Mouse (Mus musculus): ENCODE data around the gene Mtmr14. TPM values are rescaled to one million over a fixed set of nuclear protein-coding genes. Genes with fewer than 3 reads are reported as not detected.

Gene Mtmr14
- total RNA-seq, 2 experiments from 2014 or later = 19.7 to 30.1 TPM

DNA sequence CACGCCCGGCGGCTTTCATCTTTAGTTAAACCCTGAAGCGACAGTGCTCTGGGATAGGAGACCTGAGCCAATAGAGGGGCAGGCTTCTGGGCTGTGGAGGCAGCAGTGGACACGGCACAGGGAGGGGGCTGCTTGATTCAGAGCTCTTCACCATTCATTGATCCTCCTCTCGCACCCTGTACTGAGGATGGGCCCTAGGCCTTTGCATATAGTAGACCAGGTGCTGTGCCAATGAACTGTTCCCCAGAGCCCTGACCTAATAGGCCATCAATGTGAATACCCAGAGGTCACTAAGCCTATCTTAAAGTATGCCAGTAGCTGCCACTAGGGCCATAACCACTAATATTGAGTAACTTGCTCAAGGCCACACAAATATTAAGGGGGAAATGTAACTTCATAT lies 44.0 kb downstream of the Mtmr14 start:
- DNase-seq = no peak

DNA sequence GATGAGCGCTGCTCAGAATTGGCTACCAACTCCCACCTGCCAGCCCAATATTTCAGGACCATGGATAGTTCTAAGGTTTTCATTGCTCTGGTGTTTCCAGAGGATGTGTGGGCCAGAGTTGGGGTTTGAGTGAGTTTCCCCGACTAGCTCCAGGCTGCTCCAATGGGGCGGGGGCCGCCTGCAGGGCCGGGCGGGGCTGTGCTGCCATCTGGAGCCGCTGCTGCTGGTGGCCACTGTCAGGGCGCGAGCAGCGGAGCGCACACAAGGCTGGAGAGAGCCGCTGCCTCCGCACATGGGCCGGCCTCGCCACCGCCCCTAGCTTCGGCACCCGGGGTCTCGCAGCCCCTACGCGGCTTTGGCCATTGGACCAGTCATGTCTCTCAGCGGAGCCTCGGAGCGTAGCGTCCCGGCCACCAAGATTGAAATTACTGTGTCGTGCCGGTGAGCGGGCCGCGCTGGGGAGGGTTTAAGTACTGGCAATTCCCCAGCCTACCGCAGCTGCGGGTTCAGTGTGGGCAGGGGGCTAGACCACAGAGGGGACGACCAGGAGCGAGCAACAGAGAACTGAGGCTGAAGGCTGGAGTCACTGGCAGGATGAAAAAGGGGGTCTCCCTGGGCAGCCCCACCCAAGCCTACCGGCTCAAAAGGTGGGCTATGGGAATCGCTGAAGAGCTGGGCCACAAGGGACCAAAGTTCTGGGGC lies 44.6 kb downstream of the Mtmr14 start, which contains the start of gene Cpne9:
Gene Cpne9, plus strand, starts transcription at position 207 of the 702 bp plus-strand sequence.
- peak in 1 of 2 experiments; percentile 27 for DNase-seq

DNA sequence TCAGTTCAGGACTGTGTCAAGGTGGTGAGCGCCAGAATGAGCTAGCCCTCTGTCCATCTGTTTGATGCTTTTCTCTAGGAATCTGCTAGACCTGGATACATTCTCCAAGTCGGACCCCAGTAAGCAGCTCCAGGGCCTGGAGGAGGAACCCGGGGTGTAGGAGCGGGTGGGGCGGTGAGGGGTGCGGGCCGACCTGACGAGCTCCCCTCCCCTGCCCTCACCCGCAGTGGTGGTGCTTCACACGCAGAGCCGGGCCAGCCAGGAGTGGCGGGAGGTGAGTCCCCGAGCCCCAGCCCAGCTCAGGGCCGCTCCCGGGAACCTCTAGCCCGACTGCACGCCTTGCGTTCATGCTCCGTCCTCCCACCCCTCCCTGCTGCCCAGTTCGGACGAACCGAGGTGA lies 45.3 kb downstream of the Mtmr14 start:
- DNase-seq = no peak

GRCm38 (mm10) chr6:113283500-113283899 lies 45.9 kb downstream of the Mtmr14 start:
- DNase-seq = no peak

DNA sequence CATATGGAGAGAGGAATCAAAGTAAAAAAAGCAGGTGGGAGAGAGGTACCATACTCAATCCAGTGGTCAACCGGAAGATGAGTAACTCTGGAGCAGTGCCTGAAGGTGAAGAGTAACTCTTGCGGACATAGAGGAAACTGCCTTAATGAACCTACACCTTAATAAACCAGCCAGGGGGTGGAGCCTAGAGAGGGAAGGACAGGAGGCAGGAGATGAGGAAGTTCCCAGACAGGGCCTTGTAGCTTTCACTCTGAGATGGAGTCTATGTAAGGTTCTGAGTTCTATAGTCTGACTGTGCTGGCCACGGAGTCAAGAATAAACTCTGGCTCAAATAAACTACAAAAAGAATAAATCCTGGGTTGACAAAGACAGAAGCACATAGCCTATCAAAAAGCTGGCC lies 47.3 kb downstream of the Mtmr14 start:
- no peak for DNase-seq

- DNase-seq = no peak
Observed at GRCm38 (mm10) chr6:113286316-113286715, 48.7 kb downstream of the Mtmr14 start.

- no peak for DNase-seq
Observed at GRCm38 (mm10) chr6:113287236-113287635, 49.6 kb downstream of the Mtmr14 start.

GRCm38 (mm10) chr6:113289346-113289745 lies 51.7 kb downstream of the Mtmr14 start:
- no peak for DNase-seq

- DNase-seq = no peak
Observed at GRCm38 (mm10) chr6:113290346-113290745, 52.7 kb downstream of the Mtmr14 start.

GRCm38 (mm10) chr6:113292938-113293337 lies 55.3 kb downstream of the Mtmr14 start:
- DNase-seq = peak; percentile 21 to 54

- no peak for DNase-seq
Observed at GRCm38 (mm10) chr6:113296046-113296445, 58.4 kb downstream of the Mtmr14 start.

GRCm38 (mm10) chr6:113296639-113297038 lies 59.0 kb downstream of the Mtmr14 start:
- no peak for DNase-seq

DNA sequence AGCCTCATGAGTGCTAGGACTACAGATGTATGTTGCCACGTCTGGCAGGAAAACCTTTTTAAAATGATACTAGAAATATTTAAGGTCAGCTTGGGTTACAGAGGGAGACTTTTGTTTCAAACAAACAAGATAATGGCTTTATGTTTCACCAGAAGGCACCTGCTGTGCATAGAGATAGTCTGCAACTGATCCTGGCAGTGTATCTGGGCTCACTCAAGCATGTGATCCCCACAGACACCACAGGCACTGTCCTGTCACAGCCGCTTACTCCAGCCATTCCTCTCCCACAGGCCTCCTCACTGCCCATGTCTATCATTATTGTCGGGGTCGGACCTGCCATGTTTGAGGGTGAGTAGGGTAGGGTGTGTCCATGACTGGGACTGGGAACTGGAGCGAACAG lies 63.7 kb downstream of the Mtmr14 start:
- DNase-seq = no peak

GRCm38 (mm10) chr6:113302258-113302657 lies 64.6 kb downstream of the Mtmr14 start:
- DNase-seq = peak in 1 of 2 experiments; percentile 20

DNA sequence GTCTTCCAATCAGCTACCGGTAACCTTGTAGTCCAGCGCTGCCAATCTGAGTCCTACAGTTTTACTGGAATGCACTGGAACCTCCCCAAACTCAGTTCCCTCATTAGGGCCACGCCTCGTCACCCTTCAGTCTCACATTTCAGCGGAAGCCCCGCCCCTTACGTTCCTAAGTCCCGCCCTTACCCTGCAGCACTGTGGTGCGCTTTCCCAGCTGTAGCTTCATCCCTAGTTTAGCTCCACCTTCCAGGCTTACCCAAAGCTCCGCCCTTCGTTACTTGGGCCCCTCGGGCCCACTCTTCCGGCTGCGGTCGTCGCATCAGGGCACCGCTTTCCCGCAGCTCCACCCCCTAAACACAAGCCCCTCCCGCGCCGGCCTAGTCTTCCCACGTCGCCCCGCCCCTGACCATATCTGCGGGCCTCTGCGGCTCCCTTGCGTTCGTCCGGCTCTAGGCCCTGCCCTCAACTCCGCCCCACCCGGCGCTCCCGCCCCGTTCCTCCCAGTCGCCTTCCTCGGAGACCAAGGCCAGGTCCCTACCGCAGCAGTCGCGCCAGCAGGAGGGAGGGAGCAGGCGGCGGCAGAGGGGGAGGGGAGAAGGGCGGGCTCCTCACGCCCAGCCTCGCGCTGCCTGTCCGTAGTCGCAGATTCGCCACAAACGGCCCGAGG lies 68.8 kb downstream of the Mtmr14 start:
- peak; percentile 100 for DNase-seq

DNA sequence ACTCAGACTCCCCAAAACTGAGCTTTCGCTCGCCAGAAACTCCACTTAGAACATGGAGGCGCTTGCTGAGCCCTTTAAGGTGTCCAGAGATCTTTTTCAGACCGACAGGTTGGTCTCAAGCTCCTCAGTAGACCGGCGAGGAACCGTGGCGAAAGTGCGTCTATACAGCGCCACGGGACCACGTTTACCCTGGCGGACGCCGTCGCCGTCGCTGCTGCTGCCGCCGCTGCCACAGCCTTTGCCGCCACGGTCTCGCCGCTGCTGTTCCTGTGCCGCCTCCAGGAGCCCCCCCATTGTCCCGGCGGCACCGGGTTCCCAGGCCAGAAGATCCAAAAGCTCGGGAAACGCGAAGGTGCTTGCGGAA lies 69.3 kb downstream of the Mtmr14 start, which contains the start of gene Brpf1:
Gene Brpf1, plus strand, starts transcription at position 152 of the 364 bp plus-strand sequence.
- no peak for DNase-seq

DNA sequence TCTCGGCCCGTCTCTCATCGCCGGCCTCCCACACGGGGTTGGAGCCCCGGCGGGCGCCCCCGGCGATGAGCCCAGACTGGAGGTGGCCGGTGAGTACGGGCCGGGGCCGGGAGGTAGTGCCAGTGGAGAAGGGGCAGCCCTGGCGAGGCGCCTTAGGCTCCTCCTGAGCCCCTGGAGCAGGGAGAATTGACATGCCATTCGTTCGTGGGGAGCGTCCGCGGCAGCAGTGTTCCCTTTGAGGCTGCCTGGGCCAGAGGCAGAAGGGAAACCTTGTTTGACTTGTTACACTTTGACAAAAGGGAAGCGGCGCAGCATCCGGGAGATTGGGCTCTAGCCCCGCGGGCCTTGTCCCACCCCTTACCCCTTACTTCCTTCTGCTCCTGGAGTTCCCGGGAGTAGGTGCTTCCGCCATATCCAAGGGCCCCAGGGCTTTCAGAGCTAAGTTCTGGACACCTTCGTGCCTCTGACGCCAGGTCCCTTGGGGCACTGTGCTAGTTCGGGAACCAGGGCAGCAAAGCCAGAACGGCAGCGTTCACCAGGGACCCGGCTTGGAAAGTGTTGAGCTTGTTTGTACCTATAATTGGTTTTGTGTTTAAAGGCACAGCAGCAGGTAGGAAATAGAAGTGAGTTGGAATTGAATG lies 70.0 kb downstream of the Mtmr14 start:
- DNase-seq = peak; percentile 50 to 68

DNA sequence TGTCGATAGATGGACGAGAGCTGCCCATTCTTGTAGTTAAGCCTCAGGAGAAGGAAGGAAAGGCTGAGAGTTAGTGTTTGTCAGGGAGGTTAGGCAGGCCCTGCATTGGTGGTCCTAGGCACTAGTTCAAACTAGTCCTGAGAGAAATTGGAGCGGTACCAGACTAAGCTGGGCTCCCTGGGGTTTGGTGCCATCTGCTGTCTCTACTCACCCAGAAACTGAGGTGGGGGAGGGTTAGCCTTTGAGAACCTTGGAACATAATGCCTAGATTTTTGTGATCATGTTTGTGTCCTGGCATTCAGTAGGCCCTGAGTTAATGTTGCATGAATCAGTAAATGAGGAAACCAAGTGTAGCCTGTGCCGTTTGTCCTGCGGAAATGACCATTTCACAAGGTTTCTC lies 70.5 kb downstream of the Mtmr14 start:
- DNase-seq = peak; percentile 40 to 63

DNA sequence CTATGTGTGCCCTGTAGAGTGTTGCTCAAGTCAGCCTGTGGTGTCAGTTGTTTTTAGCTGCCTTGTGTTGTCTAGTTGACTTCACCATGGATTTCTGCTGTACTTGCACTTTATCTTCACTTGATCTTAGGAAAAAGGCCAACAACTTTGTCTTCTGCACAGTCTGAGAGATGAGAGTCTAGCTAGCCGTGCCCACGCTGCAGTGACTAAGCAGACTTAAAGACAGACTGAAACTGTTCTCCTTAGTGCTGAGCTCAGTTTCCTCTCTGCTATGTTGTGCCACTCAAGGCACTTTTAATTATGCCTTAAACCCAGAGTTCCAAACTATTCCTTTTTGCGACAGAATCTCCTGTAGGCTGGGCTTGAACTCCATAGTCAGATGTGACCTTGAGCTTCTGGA lies 78.3 kb downstream of the Mtmr14 start:
- DNase-seq = no peak

- peak; percentile 98 for DNase-seq
Observed at GRCm38 (mm10) chr6:113326533-113327315, 89.1 kb downstream of the Mtmr14 start, which contains the start of gene Ogg1. Ogg1 (plus strand) TSS chr6:113326972.

GRCm38 (mm10) chr6:113329396-113329795 lies 91.8 kb downstream of the Mtmr14 start:
- no peak for DNase-seq

DNA sequence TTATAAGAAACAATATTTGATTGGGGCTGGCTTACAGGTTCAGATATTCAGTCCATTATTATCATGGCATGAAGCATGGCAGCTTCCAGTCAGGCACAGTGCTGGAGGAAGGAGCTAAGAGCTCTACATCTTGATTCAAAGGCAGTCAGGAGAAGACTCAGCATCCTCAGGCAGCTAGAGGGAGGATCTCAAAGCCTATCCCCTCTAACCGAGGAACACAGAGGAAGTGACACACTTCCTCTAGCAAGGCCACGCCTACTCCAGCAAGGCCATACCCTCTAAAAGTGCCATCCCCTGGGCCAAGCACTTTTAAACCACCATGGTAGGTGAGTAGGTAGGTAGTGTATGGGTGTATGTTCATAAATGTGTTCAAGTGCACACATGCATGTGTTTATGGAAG lies 92.9 kb downstream of the Mtmr14 start:
- no peak for DNase-seq

Data from adrenal gland, postnatal 36 days (tissue).